Mouse (Mus musculus): ENCODE measurements around the gene Tulp2.
"Not testable (repeated sequence)": the region's sequence is repeated elsewhere in the genome, so short reads cannot be mapped to it uniquely, and the experiment has no call there.

The Tulp2 gene

GRCm38 (mm10) chr7:45522957-45523676, 41.4 kb downstream of the Tulp2 start:
- no peak for DNase-seq

GRCm38 (mm10) chr7:45523678-45524170, 42.0 kb downstream of the Tulp2 start:
- no peak for DNase-seq

- DNase-seq: no peak
These were observed 43.4 kb downstream of the Tulp2 start for GRCm38 (mm10) chr7:45524841-45525621.

GRCm38 (mm10) chr7:45525809-45526473, 44.3 kb downstream of the Tulp2 start, which contains the start of the genes Ppp1r15a and Plekha4:
Ppp1r15a (minus strand) TSS chr7:45526268.
Plekha4 (plus strand) TSS chr7:45526330.
- peak; percentile 94 for DNase-seq

GRCm38 (mm10) chr7:45526474-45527120, 44.9 kb downstream of the Tulp2 start:
- DNase-seq: no peak

- DNase-seq: not testable (repeated sequence)
These were observed 45.5 kb downstream of the Tulp2 start for GRCm38 (mm10) chr7:45527169-45527568.

- no peak for DNase-seq
These were observed 47.8 kb downstream of the Tulp2 start for GRCm38 (mm10) chr7:45529461-45529860.

- no peak for DNase-seq
These were observed 49.0 kb downstream of the Tulp2 start for GRCm38 (mm10) chr7:45530643-45531042.

- DNase-seq: no peak
These were observed 54.0 kb downstream of the Tulp2 start for GRCm38 (mm10) chr7:45535676-45536075.

GRCm38 (mm10) chr7:45537602-45538001, 55.9 kb downstream of the Tulp2 start:
- no peak for DNase-seq

- DNase-seq: peak; percentile 83
These were observed 56.7 kb downstream of the Tulp2 start for GRCm38 (mm10) chr7:45538163-45539041.

- DNase-seq: no peak
These were observed 57.4 kb downstream of the Tulp2 start for GRCm38 (mm10) chr7:45539095-45539494.

GRCm38 (mm10) chr7:45540213-45540612, 58.5 kb downstream of the Tulp2 start:
- no peak for DNase-seq

- DNase-seq: no peak
These were observed 62.8 kb downstream of the Tulp2 start for GRCm38 (mm10) chr7:45544525-45544924.

- DNase-seq: no peak
These were observed 68.2 kb downstream of the Tulp2 start for GRCm38 (mm10) chr7:45549641-45550436.

GRCm38 (mm10) chr7:45550821-45551511, 69.3 kb downstream of the Tulp2 start:
- no peak for DNase-seq

GRCm38 (mm10) chr7:45551512-45551883, 69.8 kb downstream of the Tulp2 start:
- no peak for DNase-seq

- DNase-seq: no peak
These were observed 71.8 kb downstream of the Tulp2 start for GRCm38 (mm10) chr7:45553519-45553918.

GRCm38 (mm10) chr7:45553990-45554389, 72.3 kb downstream of the Tulp2 start:
- DNase-seq: no peak

GRCm38 (mm10) chr7:45554744-45555143, 73.1 kb downstream of the Tulp2 start, which contains the start of gene Hsd17b14:
Hsd17b14 (plus strand) TSS chr7:45554893.
- no peak for DNase-seq

Measured in embryo, embryonic 11 days (tissue).